Mouse (Mus musculus): ENCODE measurements at regions not wholly inside any gene's neighbourhood (a gene's known extent, or its start where the extent isn't known, plus 50 kb on each side); places are given as distances from the start of the nearest gene placed in this dataset.

DNA sequence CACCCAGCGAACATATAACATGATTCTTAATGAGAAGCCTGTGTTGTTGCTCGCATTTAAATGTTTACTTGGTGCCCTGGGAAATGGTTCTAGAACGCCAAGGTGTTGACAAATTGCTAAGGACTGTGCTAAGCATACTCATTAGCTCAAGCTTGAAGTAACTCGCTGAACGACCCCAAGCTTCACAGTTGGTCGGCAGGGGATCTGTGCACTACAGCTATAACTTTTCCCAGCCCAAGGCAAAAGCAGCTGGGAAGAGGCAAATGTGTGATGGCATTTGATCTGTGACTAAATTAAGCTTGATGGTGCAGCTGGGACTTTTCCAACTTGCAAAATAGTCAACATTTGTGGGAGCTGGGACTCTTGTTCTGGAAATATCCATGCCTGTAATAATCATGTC is 268.6 kb downstream of the Car8 start:
- TF ChIP-seq CTCF (IDR thresholded peaks at IDR 0.05) (no peak), EP300 (IDR thresholded peaks at IDR 0.05) (no peak)

All from lung, postnatal 0 days (tissue).